Mouse (Mus musculus) heart, embryonic 14.5 days (tissue): Measurements from ENCODE around the gene Arrdc5. TPM values are rescaled to one million over a fixed set of nuclear protein-coding genes. Genes with fewer than 3 reads are reported as not detected.

ENCODE experiments used
- ATAC-seq: fragments of 200-750 bp; cut with Nextera tagmentation; 2 replicates; pipeline ENCODE4 v1.8.0; 2017; ENCODE audit warnings: low read depth, moderate TSS enrichment; ENCODE audit not compliant: insufficient number of reproducible peaks, insufficient read depth, low FRiP score
- H3K27ac ChIP-seq, 2 experiments: fragments of 200-500 bp in 1 of 2; fragments of 300-500 bp in 1 of 2; sonication (generic) in 1 of 2; replicated peaks in 1 of 2; 2 replicates each; pipeline ENCODE4 v1.5.1; 2012 to 2014; ENCODE audit warnings: low read depth in 2 of 2, low read length in 2 of 2, control low read depth in 1 of 2, mild to moderate bottlenecking in 1 of 2, mixed read lengths in 1 of 2; ENCODE audit not compliant: control insufficient read depth in 1 of 2, insufficient read depth in 1 of 2
- H3K27me3 ChIP-seq: fragments of 300-500 bp; sonication (generic); 2 replicates; pipeline ENCODE4 v1.6.1; 2014; ENCODE audit warnings: mild to moderate bottlenecking, low read length, control low read depth; ENCODE audit not compliant: control insufficient read depth, insufficient read depth
- H3K36me3 ChIP-seq: fragments of 300-500 bp; sonication (generic); 2 replicates; pipeline ENCODE4 v1.6.1; 2014; ENCODE audit warnings: mild to moderate bottlenecking, control low read depth, low read length, mixed read lengths; ENCODE audit not compliant: control insufficient read depth, insufficient read depth
- H3K4me1 ChIP-seq, 2 experiments: fragments of 200-500 bp in 1 of 2; fragments of 300-500 bp in 1 of 2; sonication (generic) in 1 of 2; 2 replicates each; pipeline ENCODE4 v1.6.1; 2012 to 2014; ENCODE audit warnings: low read length in 2 of 2, control low read depth in 1 of 2, mixed read lengths in 1 of 2; ENCODE audit not compliant: control insufficient read depth in 2 of 2, insufficient read depth in 2 of 2
- H3K4me2 ChIP-seq: fragments of 300-500 bp; sonication (generic); 2 replicates; pipeline ENCODE4 v1.6.1; 2014; ENCODE audit warnings: mild to moderate bottlenecking, low read length
- H3K4me3 ChIP-seq, 2 experiments: fragments of 200-500 bp in 1 of 2; fragments of 300-500 bp in 1 of 2; sonication (generic) in 1 of 2; 2 replicates each; pipeline ENCODE4 v1.5.1; 2012 to 2014; ENCODE audit warnings: low read length in 2 of 2, mild to moderate bottlenecking in 2 of 2, control low read depth in 1 of 2, low read depth in 1 of 2, moderate library complexity in 1 of 2; ENCODE audit not compliant: control insufficient read depth in 1 of 2, insufficient read depth in 1 of 2
- H3K9ac ChIP-seq: fragments of 300-500 bp; sonication (generic); 2 replicates; pipeline ENCODE4 v1.6.1; 2014; ENCODE audit warnings: mild to moderate bottlenecking, low read length
- H3K9me3 ChIP-seq: fragments of 300-500 bp; sonication (generic); 2 replicates; pipeline ENCODE4 v1.6.1; 2016; ENCODE audit warnings: low read length, control low read depth; ENCODE audit not compliant: control insufficient read depth
- WGBS: fragments of 180-500 bp; shearing (Covaris S2); extraction: QIAGEN DNeasy Blood & Tissue Kit; methylation state at CpG from one replicate; pipeline ENCODE4 v1.1.7; 2014; 5-methylcytosine and 5-hydroxymethylcytosine counted together
- polyA plus RNA-seq: library from polyadenylated mRNA; unstranded; fragments of >200 nt; fragmentation: Nextera tagmentation; extraction: Ambion mirVana; gene quantifications from 2 replicates; pipeline ENCODE4 v1.2.1, GENCODE M21; 2014

Arrdc5 gene
- polyA plus RNA-seq, 1 experiment from 2014 or later: not detected

DNA sequence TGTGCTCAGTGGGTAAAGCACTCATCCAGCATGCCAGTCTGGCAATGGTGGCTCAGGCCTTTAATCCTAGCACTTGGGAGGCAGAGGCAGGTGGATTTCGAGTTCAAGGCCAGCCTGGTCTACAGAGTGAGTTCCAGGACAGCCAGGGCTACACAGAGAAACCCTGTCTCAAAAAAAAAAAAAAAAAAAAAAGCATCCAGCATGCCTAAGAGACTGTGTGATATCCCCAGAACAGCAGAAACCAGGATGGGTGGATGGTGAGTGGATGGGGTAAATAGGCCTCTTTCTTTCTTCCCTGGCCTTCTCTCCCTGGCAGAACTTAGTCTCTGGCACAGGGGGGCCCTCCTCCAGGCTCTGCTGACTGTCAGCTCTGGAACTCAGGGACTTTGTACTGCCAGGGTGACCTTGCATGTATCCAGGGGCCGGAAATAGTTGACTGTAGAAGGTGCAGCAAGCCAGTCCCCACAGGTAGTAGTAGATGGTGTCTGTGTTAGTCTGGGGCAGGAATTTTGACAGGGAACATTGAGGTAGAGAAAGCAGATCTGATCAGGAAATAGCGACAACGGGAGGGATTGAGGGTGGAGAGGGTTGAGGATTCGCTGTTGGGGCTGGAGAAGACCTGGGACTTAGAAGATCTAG, 24.1 kb downstream of the Arrdc5 start:
- 13% methylated on average over 5 of the region's 5 CpGs for WGBS
- Histone ChIP-seq H3K9me3 (no peaks in the 10 kb centered on the region), H3K4me1 (peaks cover 8 to 31% of the 10 kb centered on the region in 2 experiments), H3K4me2 (peak overlapping the region; percentile 61), H3K27me3 (no peaks in the 10 kb centered on the region), H3K9ac (peak overlapping the region; percentile 93), H3K36me3 (peaks cover 64% of the 10 kb centered on the region), H3K27ac (peak overlapping the region; percentile 94 to 97), H3K4me3 (peak overlapping the region; percentile 66 to 68)
- ATAC-seq: 0 out of 2 replicates have a peak, but pooled peaks have one; percentile 28

DNA sequence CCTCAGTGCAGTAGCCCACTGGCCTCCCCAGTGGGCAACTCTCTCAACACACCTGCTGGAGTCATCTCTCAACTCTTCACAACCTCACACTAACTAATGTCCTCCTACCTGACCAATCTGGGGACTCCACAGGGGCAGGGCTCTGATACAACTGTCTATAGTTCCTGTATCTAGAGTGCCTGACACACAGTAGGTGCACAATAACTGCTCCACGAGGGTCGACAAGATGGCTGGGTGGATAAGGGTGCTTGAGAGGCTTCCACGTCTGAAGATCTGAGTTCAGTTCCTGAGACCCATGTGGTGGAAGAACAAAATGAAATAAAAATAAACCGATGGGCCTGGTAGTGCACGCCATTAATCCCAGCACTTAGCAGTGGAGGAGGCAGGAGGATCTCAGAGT, 26.1 kb downstream of the Arrdc5 start:
- Histone ChIP-seq H3K4me3 (no peak overlapping the region), H3K36me3 (peaks cover 58% of the 10 kb centered on the region), H3K4me2 (no peak overlapping the region), H3K27ac (no peak overlapping the region; a peak in 1 of 4 replicates), H3K9ac (no peak overlapping the region), H3K9me3 (no peaks in the 10 kb centered on the region), H3K27me3 (no peaks in the 10 kb centered on the region), H3K4me1 (peaks cover 4 to 29% of the 10 kb centered on the region in 2 experiments)
- no peak for ATAC-seq
- WGBS: 77% methylated on average over 5 of the region's 5 CpGs

DNA sequence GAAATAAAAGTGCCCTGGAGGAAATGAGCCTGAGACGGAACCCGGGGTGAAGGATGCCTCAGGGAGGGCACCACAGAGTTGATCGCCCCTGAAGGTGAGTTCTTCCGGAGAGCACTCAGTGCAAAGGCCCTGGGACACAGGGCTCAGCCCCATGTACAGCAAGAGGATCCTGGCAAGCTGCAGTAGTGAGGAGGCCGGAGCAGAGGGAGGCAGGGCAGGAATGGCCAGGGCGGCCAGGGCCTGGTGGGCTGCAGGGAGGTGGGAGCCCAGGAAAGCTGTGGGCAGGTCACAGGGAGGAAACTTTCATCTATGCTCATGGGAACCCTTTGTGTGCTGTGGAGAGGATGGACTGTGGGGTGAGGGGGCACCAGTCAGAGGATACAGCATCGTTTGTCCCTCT, 26.6 kb downstream of the Arrdc5 start:
- Histone ChIP-seq H3K4me3 (no peak overlapping the region), H3K27me3 (no peaks in the 10 kb centered on the region), H3K36me3 (peaks cover 53% of the 10 kb centered on the region), H3K4me2 (no peak overlapping the region), H3K9ac (0 out of 2 replicates have a peak overlapping the region, but pooled peaks have one; percentile 25), H3K4me1 (peaks cover 4 to 27% of the 10 kb centered on the region in 2 experiments), H3K27ac (0 out of 4 replicates have a peak overlapping the region, but pooled peaks of 1 of the 2 experiments have one; percentile 5), H3K9me3 (no peaks in the 10 kb centered on the region)
- WGBS: 82% methylated on average over 7 of the region's 7 CpGs
- ATAC-seq: no peak

DNA sequence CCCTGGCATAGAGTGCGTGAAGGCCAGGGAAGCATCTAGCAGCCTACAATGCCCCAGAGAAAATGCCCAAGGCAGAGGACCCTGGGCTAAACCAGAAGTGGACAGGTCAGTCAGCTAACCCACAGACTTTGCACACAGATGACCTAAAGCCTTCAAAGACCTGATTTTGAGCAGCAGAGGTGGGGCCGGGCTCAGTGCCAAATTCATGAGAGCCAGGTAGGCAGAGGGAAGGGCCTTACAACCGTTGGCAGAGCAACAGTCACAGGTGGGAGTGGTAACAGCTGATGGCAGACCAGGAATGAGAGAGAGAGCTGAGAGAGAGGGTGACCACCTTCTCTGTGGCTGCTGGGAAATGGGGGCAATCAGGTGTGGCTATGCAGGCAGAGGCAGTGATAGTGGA, 27.4 kb downstream of the Arrdc5 start:
- WGBS: 73% methylated on average over 3 of the region's 3 CpGs
- peaks cover 47% of the 10 kb centered on the region for H3K36me3 ChIP-seq
- ATAC-seq: no peak
- peaks cover 4 to 19% of the 10 kb centered on the region in 2 experiments for H3K4me1 ChIP-seq
- no peak overlapping the region for H3K4me3 ChIP-seq
- no peaks in the 10 kb centered on the region for H3K9me3 ChIP-seq
- H3K9ac ChIP-seq: no peak overlapping the region
- H3K27me3 ChIP-seq: no peaks in the 10 kb centered on the region
- no peak overlapping the region for H3K27ac ChIP-seq
- H3K4me2 ChIP-seq: no peak overlapping the region

DNA sequence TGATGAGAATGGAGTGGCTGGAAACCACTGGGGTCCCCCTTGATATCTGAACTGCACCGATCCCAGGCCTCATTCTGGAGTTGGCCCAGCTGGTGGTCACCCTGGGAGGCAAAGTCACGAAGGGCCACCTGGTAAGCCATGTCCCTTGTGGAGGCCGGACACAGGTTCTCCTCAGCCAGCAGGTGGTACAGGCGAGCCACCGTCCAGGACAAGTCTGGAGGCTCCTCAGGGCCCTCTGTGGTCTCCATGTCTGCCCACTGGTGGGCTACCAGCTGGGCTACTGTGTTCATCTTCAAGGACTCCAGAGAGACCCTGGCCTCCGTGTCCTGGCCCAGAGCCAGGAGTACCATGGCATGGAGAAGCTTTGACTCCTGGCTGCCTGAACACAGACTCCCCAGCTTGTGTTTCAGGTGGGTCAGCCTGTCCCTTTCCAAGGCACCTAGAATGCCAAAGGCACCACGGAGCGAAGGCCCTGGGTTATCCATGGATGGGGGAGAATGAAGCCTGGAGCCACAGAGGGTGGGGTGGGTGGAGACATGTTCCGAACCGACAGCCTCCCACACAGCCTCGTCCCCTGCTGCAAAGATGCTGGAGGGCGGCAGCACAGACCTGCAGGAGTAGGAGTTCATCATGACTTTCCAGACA, 28.4 kb downstream of the Arrdc5 start:
- no peak overlapping the region for H3K4me3 ChIP-seq
- peaks cover 47% of the 10 kb centered on the region for H3K36me3 ChIP-seq
- H3K9me3 ChIP-seq: no peaks in the 10 kb centered on the region
- H3K27ac ChIP-seq: no peak overlapping the region
- no peak for ATAC-seq
- H3K27me3 ChIP-seq: no peaks in the 10 kb centered on the region
- H3K4me1 ChIP-seq: peaks cover 4 to 18% of the 10 kb centered on the region in 2 experiments
- no peak overlapping the region for H3K4me2 ChIP-seq
- H3K9ac ChIP-seq: no peak overlapping the region
- 83% methylated on average over 12 of the region's 12 CpGs for whole genome bisulfite sequencing

DNA sequence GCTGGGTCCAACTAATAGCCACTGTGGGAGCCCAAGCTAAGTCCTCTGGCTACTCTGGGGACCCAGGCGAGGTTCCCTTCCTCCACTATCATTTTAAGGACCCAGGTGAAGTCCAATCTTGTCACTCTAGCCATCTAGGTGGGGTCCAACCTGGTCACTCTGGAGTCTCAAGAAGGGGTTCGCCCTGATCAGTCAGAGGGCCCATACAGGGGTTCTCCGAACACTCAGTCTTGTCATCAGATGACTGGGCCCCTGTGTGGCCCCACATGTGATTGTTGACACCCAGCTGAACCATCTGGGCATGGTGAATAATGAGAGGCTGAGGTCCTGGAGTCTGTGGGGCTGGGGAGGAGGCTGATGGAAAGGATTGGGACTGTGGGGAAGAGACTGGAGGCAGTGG, 30.3 kb downstream of the Arrdc5 start:
- peaks cover 4 to 22% of the 10 kb centered on the region in 2 experiments for H3K4me1 ChIP-seq
- H3K27ac ChIP-seq: peak overlapping the region; percentile 84 to 85
- H3K4me3 ChIP-seq: peak overlapping the region in 1 of 2 experiments; percentile 37; a peak in 2 of 4 replicates
- no peak for ATAC-seq
- peak overlapping the region; percentile 67 for H3K4me2 ChIP-seq
- H3K9me3 ChIP-seq: no peaks in the 10 kb centered on the region
- peaks cover 52% of the 10 kb centered on the region for H3K36me3 ChIP-seq
- H3K27me3 ChIP-seq: no peaks in the 10 kb centered on the region
- WGBS: 79% methylated on average over 3 of the region's 3 CpGs
- peak overlapping the region; percentile 65 for H3K9ac ChIP-seq

DNA sequence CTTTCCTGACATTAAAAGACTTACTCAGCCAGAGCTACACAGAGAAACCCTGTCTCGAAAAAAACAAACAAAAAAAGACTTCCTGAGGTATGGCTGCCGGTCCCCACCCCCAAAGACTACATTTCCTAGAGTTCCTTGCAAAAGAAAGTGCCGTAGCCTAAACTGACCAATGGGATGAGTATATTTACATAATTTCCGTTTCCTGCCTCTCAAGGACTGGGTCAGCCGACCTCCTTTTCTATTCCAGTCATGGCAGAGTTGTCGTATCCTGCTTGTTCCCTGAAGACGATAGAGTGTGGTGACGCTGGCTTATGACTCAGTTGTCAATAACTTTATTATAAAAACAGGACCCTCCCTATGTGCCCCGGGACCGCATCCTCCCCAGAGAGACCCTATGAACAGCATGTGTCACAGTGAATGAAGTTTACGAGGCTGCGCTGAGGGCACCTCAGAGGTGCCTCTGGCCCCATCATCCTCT, 30.9 kb downstream of the Arrdc5 start:
- H3K9me3 ChIP-seq: no peaks in the 10 kb centered on the region
- H3K27me3 ChIP-seq: no peaks in the 10 kb centered on the region
- peak overlapping the region; percentile 37 to 38 for H3K4me3 ChIP-seq
- H3K36me3 ChIP-seq: peaks cover 51% of the 10 kb centered on the region
- peak overlapping the region; percentile 84 to 86 for H3K27ac ChIP-seq
- ATAC-seq: peak; percentile 78
- peak overlapping the region; percentile 74 for H3K9ac ChIP-seq
- peak overlapping the region; percentile 67 for H3K4me2 ChIP-seq
- 17% methylated on average over 12 of the region's 12 CpGs for WGBS
- H3K4me1 ChIP-seq: peaks cover 2 to 18% of the 10 kb centered on the region in 2 experiments
